Mouse (Mus musculus) lung, embryonic 14.5 days (tissue): ENCODE results near the gene Ptdss2. TPM values are rescaled to one million over a fixed set of nuclear protein-coding genes. Genes with fewer than 3 reads are reported as not detected.

Experiments used
- ATAC-seq: fragments of 200-750 bp; cut with Nextera tagmentation; 2 replicates; pipeline ENCODE4 v1.8.0; 2017; ENCODE audit warnings: mild to moderate bottlenecking, moderate TSS enrichment, moderate library complexity; ENCODE audit not compliant: insufficient read depth
- DNase-seq: peaks from one replicate; pipeline ENCODE4 v3.0.0-alpha.2; 2015
- H3K27ac ChIP-seq: fragments of 300-500 bp; sonication (generic); 2 replicates; pipeline ENCODE4 v1.5.1; 2014; ENCODE audit warnings: low read depth, mild to moderate bottlenecking, moderate library complexity
- H3K27me3 ChIP-seq: fragments of 300-500 bp; sonication (generic); 2 replicates; pipeline ENCODE4 v1.6.1; 2014; ENCODE audit warnings: low read length, control low read depth; ENCODE audit not compliant: insufficient read depth
- H3K36me3 ChIP-seq: fragments of 300-500 bp; sonication (generic); 2 replicates; pipeline ENCODE4 v1.6.1; 2014; ENCODE audit warnings: control low read depth; ENCODE audit not compliant: insufficient read depth
- H3K4me1 ChIP-seq: fragments of 300-500 bp; sonication (generic); 2 replicates; pipeline ENCODE4 v1.6.1; 2014; ENCODE audit warnings: antibody characterized with exemption, control low read depth; ENCODE audit not compliant: insufficient read depth
- H3K4me2 ChIP-seq: fragments of 300-500 bp; sonication (generic); 2 replicates; pipeline ENCODE4 v1.6.1; 2014; ENCODE audit warnings: mild to moderate bottlenecking
- H3K4me3 ChIP-seq: fragments of 300-500 bp; sonication (generic); 2 replicates; pipeline ENCODE4 v1.5.1; 2014; ENCODE audit warnings: low read depth, low read length
- H3K9ac ChIP-seq: fragments of 300-500 bp; sonication (generic); 2 replicates; pipeline ENCODE4 v1.6.1; 2014
- H3K9me3 ChIP-seq: fragments of 300-500 bp; sonication (generic); 2 replicates; pipeline ENCODE4 v1.6.1; 2016; ENCODE audit warnings: low read depth, low read length, control low read depth
- CTCF ChIP-seq: IDR thresholded peaks from 2 replicates; pipeline ENCODE4 v1.5.1; 2016; ENCODE audit warnings: antibody characterized with exemption, low read depth
- WGBS: fragments of 180-500 bp; shearing (Covaris S2); extraction: QIAGEN DNeasy Blood & Tissue Kit; methylation state at CpG from one replicate; pipeline ENCODE4 v1.1.7; 2014; 5-methylcytosine and 5-hydroxymethylcytosine counted together
- polyA plus RNA-seq: library from polyadenylated mRNA; unstranded; fragments of >200 nt; fragmentation: Nextera tagmentation; extraction: Ambion mirVana; gene quantifications from 2 replicates; pipeline ENCODE4 v1.2.1, GENCODE M21; 2014

Ptdss2 gene
- polyA plus RNA-seq, 1 experiment from 2014 or later, result 57.7 TPM

- peak overlapping the region; percentile 99 for H3K4me2 ChIP-seq
- no peak overlapping the region for H3K9ac ChIP-seq
- TF ChIP-seq CTCF, result no peak
- H3K9me3 ChIP-seq, result no peaks in the 10 kb centered on the region
- 90% methylated on average over 24 of the region's 24 CpGs for WGBS
- peak overlapping the region; percentile 94 for H3K4me3 ChIP-seq
- H3K27ac ChIP-seq, result no peak overlapping the region
- peaks cover 34% of the 10 kb centered on the region for H3K36me3 ChIP-seq
- no peaks in the 10 kb centered on the region for H3K27me3 ChIP-seq
- ATAC-seq (no peak), DNase-seq (no peak)
- peaks cover 10% of the 10 kb centered on the region for H3K4me1 ChIP-seq
These were observed 69.9 kb downstream of the Ptdss2 start for GRCm38 (mm10) chr7:141191796-141192685.

GRCm38 (mm10) chr7:141192776-141193347, 70.7 kb downstream of the Ptdss2 start:
- 23% methylated on average over 12 of the region's 12 CpGs for WGBS
- ATAC-seq, result no peak

GRCm38 (mm10) chr7:141193348-141193856, 71.2 kb downstream of the Ptdss2 start:
- 0% methylated on average over 34 of the region's 43 CpGs for WGBS
- Histone ChIP-seq H3K9me3 (no peaks in the 10 kb centered on the region), H3K27me3 (no peaks in the 10 kb centered on the region), H3K9ac (peak overlapping the region; percentile 86), H3K4me3 (peak overlapping the region; percentile 94), H3K4me1 (peaks cover 10% of the 10 kb centered on the region), H3K36me3 (peaks cover 34% of the 10 kb centered on the region), H3K27ac (peak overlapping the region; percentile 83), H3K4me2 (peak overlapping the region; percentile 99)
- peak; percentile 45 for ATAC-seq
- peak; percentile 39 for DNase-seq
- no peak for TF ChIP-seq CTCF

More at GRCm38 (mm10) chr7:141192776-141193347, 70.7 kb downstream of the Ptdss2 start:
- H3K27me3 ChIP-seq, result no peaks in the 10 kb centered on the region
- H3K27ac ChIP-seq, result no peak overlapping the region; the same call in 1 of the 2 replicates
- H3K4me3 ChIP-seq, result peak overlapping the region; percentile 94
- peak overlapping the region; percentile 86 for H3K9ac ChIP-seq
- TF ChIP-seq CTCF, result no peak
- H3K36me3 ChIP-seq, result peaks cover 34% of the 10 kb centered on the region
- peaks cover 10% of the 10 kb centered on the region for H3K4me1 ChIP-seq
- H3K4me2 ChIP-seq, result peak overlapping the region; percentile 99
- H3K9me3 ChIP-seq, result no peaks in the 10 kb centered on the region
- peak; percentile 19 for DNase-seq

- Histone ChIP-seq H3K27ac (peak within 1 kb of the TSS; percentile 83), H3K9ac (peak within 1 kb of the TSS; percentile 86), H3K4me2 (peak within 1 kb of the TSS; percentile 99), H3K36me3 (peaks cover 34% of the 10 kb centered on the region), H3K4me3 (peak within 1 kb of the TSS; percentile 94), H3K9me3 (no peaks in the 10 kb centered on the region), H3K4me1 (peaks cover 10% of the 10 kb centered on the region), H3K27me3 (no peaks in the 10 kb centered on the region)
- peak; percentile 99 for DNase-seq
- TF ChIP-seq CTCF, result no peak
- peak; percentile 95 for ATAC-seq
- WGBS, result under 1% methylated on average over 39 of the region's 39 CpGs
These were observed 71.8 kb downstream of the Ptdss2 start, which contains the start of the genes Hras and Lrrc56 for GRCm38 (mm10) chr7:141193948-141194347. Gene Hras (minus strand): TSS chr7:141194005. Gene Lrrc56 (plus strand): TSS chr7:141194157.

- ATAC-seq, result no peak
- Histone ChIP-seq H3K4me3 (peak overlapping the region; percentile 94), H3K9me3 (no peaks in the 10 kb centered on the region), H3K27ac (peak overlapping the region; percentile 81), H3K4me1 (peaks cover 10% of the 10 kb centered on the region), H3K4me2 (peak overlapping the region; percentile 99), H3K9ac (peak overlapping the region; percentile 40), H3K27me3 (no peaks in the 10 kb centered on the region), H3K36me3 (peaks cover 31% of the 10 kb centered on the region)
- no peak for TF ChIP-seq CTCF
- WGBS, result under 1% methylated on average over 23 of the region's 23 CpGs
- no peak for DNase-seq
These were observed 72.2 kb downstream of the Ptdss2 start for GRCm38 (mm10) chr7:141194409-141194808.

GRCm38 (mm10) chr7:141194830-141195229, 72.6 kb downstream of the Ptdss2 start:
- DNase-seq, result peak; percentile 96
- ATAC-seq, result peak; percentile 46
- Histone ChIP-seq H3K9me3 (no peaks in the 10 kb centered on the region), H3K9ac (peak overlapping the region; percentile 40), H3K27ac (peak overlapping the region; percentile 81), H3K4me1 (peaks cover 10% of the 10 kb centered on the region), H3K4me2 (peak overlapping the region; percentile 99), H3K27me3 (no peaks in the 10 kb centered on the region), H3K36me3 (peaks cover 27% of the 10 kb centered on the region), H3K4me3 (peak overlapping the region; percentile 94)
- whole genome bisulfite sequencing, result 1% methylated on average over 28 of the region's 28 CpGs
- TF ChIP-seq CTCF, result no peak

- 90% methylated on average over 2 of the region's 2 CpGs for WGBS
- Histone ChIP-seq H3K9ac (no peak overlapping the region), H3K4me3 (no peak overlapping the region), H3K27me3 (no peaks in the 10 kb centered on the region), H3K27ac (no peak overlapping the region), H3K4me2 (no peak overlapping the region), H3K9me3 (no peaks in the 10 kb centered on the region), H3K36me3 (peaks cover 18% of the 10 kb centered on the region), H3K4me1 (peaks cover 10% of the 10 kb centered on the region)
- DNase-seq, result no peak
- no peak for TF ChIP-seq CTCF
- ATAC-seq, result no peak
These were observed 73.6 kb downstream of the Ptdss2 start for GRCm38 (mm10) chr7:141195754-141196153.
